Mouse (Mus musculus): ENCODE results near the gene Fgf22.

Gene Fgf22

DNA sequence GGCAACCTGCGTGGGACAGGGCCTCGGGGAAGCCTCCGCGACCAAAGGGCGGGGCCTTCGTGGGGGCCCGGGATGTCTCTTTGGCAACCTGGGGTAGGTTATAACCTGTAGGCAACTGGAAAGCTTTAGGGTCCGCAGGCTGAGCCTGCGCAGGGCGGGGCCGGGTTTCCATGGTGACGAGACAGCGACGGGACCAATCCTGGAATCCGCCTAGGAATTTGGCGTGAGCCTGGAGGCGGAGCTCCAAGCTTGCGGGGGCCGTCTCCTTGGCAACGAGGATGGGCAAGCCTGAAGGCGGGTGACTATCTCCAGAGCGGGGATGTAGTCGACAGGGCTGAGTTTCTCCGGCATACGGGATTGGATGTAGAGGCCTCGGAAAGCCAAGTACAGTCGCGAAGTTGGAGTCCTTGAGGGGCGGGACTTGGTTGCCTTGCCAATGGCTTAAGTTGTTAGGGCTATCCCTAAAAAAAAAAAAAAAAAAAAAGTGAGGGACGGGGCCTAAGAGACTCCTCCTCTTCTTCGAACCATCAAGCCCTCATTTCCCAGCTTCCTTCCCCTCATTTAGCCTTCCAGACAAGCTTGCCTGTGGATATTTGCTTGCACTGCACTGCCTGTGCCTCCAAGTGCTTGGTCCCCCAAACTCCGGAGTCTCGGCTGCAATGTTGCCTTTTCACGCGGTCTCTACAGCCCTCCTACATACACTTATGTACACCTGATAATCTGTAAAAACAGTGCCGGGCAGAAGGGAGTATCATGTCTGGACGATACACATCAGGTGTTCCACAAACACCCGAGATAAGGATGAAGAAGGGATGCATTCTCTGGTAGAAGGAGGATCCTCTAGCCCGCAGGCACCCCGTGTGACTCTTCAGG is 12.7 kb downstream of the Fgf22 start:
- DNase-seq (ENCODE audit: low spot score): peak; percentile 83

DNA sequence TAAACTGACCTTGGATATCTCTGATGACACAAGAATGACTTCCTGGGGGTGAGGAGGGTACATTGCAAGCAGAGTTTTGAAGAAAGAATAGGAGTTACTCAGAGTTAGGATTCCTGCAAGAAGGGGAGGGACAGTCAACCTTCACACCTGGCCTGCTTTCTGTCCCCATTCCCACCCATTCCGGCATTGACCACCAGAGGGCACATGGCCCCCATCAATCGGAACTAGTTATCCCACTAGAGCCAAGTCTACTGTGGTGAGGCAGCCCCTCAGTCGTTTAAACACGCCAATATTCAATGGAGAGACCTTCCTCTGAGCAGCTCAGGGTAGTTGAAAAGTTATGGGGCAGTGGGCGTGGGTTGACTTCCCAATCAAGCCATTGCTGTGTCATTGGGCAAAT is 13.5 kb downstream of the Fgf22 start:
- peak; percentile 57 for DNase-seq (ENCODE audit: low spot score)

DNA sequence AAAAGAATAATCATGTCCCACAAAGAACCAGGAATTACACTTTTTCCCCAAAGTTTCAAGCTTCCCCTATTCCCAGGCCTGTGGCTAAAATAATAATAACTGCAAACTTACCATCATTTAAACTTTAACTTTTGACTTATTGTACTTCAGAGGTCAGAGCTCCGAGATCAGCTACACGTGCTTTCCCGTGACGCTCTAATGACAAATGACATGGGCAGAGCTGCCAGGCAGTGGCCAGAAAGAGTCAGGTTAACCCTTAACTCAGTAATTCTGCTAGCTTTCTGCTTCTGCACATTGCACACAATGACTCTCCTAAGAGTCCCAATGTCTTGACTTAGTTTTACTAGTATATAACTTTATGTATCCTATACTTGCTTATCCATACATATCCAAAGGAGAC is 14.5 kb downstream of the Fgf22 start:
- DNase-seq (ENCODE audit: low spot score): no peak

DNA sequence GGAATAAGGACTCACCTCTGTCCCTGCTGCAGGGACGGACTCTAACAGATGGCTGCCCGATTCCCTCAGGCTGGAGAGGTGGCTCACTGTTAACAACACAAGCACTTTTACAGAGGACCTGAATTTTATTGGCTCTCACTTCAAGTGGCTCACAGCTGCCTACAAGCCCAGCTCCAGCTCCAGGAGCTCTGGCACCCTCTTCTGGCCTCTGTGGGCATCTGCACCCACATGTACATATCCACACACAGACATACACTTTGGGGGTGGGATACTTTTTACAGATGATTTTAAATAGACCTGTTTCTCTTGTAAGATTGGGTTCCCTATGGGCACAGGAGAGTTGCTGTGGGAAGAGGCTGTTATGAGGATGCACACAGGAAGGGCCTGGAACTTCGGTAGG is 17.4 kb downstream of the Fgf22 start:
- DNase-seq (ENCODE audit: low spot score): no peak

DNA sequence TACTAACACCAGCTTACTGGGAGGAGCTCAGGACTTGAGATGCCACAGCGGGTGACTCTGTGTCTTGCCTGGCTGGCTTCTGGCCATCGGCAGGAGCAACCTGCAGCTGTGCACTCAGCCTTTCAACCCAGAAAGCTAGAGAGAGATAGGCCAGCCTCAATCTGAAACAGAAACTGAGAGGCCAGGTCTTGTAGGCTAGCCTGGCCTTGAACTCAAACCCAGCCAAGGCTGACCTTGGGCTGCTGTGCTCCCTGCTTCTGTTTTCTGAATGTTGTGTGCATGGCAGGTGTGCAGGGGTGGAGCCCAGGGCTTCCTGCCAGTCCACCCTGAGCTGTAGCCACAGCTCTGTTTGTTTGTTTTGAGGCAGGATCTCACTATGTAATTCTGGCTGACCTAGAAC is 18.3 kb downstream of the Fgf22 start:
- DNase-seq (ENCODE audit: low spot score): no peak

DNA sequence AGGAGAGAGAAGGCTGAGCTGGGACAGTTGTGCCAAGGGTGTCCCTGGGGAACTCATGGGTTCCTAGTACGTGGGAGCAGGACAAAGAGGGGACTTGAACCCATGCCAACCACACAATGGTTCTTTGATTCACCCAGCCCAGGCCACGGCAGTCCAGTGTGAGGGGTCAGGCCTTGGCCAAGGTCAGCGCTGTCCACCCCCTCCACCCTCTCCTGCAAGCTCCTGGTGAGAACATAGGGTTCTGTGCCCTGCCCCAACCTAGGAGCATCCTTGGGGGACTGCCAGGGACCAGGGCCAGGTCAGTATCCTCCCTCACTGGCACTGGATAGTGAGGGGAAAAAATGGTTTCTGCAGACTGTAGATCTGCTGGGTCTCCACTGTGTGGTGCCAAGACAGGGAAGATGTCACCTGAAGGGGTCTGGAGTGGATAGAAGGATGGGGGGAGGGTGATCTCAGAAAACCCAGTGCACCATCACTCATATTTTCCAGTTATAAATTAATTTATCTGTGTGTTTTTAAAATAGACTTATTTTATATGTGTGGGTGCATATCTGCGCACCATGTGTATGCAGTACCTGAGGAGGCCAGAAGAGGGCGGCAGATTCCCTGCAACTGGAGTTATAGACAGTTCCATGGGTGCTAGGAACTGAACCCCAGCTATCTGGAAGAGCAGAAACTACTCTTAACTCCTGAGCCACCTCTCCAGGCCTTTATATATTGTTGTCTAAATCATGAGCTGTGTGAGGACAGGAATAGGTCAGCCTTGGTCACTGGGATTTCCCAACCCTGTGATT is 19.8 kb downstream of the Fgf22 start:
- no peak for DNase-seq (ENCODE audit: low spot score)

DNA sequence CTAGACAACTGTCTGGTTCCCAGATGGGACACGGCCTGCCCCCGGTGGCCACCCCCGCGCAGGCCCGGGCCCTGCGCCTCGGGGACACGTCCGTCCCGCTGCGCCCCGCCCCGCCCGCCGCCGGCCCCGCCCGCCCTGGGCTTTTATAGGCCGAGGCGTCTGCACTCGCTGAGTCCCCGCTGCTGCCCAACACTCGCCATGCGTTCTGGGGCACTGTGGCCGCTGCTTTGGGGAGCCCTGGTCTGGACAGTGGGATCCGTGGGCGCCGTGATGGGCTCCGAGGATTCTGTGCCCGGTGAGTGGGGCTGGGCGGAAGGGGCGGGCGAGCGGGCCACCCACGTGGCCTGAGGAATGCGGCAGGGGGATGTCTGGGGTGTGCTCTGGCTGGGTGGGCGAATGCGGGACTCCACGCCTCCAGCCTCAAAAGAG is 22.2 kb downstream of the Fgf22 start, which contains the start of gene Fstl3:
Gene Fstl3 (plus strand): TSS at position 170 of the 429 bp plus-strand sequence.
- DNase-seq (ENCODE audit: low spot score): no peak

DNA sequence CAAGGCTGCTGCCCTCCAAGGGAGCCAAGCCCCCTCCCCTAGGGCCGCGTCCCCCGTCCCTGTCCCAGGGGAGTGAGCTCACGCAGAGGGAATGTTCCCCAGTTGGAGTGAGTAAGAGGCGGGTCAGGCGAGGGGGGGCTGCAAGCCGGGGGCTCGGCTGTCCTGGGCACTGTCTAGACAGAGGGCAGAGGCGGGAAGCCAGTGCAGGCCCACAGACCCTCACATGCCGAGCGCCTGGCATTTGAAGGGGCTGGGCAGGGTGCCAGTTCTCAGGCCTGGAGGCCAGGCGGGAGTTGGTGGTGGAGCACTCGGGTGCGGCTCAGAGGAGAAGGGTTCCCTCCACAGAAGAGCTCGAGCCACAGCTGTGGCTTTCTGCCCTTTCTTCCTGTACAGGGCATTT is 23.1 kb downstream of the Fgf22 start:
- DNase-seq (ENCODE audit: low spot score): no peak

DNA sequence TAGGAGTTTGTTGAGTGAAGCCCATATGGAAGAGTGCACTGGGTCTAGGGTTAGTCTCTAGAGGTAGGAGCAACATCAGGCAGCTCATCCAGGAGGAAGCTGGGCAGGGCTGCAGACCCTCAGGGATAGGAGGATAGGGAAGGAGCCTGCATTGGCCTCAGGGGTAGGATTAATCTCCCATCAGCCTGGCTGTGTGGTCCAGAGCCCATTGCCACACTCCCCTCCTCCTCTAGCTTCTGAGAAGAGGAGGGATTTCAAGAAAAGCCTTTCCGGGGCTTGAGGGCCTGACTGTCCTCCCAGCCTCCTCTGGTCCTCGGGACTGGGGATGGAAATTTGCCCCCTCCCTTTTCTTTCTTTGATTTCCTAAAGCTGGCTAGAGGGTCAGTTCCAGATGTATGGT is 24.3 kb downstream of the Fgf22 start:
- no peak for DNase-seq (ENCODE audit: low spot score)

DNA sequence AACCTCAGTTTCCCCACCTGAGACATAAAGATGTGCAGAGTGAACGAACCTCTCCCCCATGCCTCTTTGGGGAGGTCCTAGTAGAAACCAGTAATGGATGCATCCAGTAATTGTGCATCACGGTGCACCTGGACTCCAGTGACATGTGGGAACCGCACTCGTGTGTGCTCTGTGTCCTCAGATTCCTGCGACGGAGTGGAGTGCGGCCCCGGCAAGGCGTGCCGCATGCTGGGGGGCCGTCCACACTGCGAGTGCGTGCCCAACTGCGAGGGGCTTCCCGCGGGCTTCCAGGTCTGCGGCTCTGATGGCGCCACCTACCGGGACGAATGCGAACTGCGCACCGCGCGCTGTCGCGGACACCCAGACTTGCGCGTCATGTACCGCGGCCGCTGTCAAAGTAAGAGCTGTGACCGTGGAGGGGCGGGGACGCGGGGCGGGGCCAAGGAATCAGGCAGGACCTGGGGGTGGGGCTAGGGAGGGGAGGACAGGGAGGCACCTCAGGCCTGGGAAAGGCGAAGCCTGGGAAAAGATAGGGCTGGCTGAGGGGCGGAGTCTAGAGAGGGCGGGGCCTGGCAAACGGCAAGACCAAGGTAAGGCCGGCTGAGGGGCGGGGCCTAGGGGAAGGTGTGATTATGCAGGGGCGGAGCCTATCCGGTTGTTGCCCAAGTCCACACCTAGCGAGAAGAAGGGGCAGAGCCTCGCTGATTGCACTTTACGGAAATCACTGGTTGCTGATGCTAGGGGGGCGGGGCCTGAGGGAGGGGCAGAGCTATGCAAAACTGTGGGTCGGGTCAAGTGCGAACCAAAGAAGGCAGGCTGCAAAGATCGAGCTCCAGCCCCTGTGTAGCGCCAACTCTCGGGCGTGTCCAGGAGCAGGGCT is 25.1 kb downstream of the Fgf22 start:
- DNase-seq (ENCODE audit: low spot score): peak; percentile 84

DNA sequence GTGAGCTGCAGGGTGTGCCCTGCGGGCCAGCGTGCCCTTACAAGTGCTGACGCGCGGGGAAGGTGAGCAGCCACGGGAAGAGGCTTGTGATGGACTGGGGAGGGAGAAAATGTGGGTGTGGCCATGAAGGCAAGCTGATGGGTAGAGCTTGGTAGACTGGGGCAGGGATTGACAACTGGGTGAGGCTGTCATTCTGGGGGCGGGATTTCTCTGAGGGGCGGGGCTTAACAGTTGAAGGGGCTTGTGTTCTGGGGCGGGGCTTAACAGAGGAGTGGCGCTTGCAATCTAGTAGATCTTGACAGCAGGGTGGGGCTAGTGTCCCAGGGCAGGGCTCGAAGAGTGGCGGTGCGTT is 25.8 kb downstream of the Fgf22 start:
- no peak for DNase-seq (ENCODE audit: low spot score)

DNA sequence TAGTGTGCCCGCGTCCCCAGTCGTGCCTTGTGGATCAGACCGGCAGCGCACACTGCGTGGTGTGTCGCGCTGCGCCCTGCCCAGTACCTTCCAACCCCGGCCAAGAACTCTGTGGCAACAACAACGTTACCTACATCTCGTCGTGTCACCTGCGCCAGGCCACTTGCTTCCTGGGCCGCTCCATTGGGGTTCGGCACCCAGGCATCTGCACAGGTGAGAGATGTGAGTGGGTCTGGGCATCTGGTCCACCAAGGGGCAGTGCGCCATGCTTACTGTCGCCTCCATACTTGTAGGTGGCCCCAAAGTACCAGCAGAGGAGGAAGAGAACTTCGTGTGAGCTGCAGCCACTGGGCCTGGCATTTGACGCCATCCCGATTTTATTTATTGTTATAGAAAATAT is 26.3 kb downstream of the Fgf22 start:
- no peak for DNase-seq (ENCODE audit: low spot score)

DNA sequence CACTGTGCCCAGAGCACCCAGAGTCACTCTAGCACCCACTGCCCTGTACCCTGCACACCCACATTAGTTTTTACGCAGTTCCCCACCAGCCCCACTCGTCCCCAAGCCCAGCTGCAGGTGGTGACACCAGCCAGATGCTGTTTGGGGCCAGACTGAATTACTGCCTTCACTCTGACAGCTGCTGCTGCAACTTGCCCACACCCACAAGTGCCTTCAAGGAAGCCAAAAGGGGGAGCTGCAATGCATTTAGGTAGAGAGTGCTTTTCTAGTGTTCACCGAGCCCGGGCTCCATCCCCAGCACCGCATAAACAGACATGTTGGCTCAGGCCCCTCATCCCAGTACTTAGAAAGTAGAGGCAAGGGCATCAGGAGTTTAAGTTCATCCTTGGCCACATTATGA is 27.1 kb downstream of the Fgf22 start:
- DNase-seq (ENCODE audit: low spot score): no peak

DNA sequence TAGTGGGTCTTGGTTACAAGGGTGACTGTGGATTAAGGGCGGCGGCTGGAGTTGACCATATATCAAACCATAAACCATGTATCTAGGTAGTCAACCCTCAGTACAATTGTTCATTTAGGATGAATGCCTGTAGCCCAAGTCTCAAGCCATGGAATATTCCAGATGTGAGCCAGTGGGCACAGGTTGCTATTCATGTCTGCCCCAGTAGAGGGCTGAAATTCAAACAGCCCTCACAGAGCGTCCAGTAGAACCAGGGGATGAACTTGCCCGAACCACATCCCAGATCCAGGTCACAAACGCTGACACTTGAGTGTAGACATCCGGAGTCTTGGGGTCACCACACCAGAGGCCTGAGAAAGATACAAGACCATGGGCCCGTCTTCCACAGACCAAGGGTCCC is 28.2 kb downstream of the Fgf22 start:
- no peak for DNase-seq (ENCODE audit: low spot score)

DNA sequence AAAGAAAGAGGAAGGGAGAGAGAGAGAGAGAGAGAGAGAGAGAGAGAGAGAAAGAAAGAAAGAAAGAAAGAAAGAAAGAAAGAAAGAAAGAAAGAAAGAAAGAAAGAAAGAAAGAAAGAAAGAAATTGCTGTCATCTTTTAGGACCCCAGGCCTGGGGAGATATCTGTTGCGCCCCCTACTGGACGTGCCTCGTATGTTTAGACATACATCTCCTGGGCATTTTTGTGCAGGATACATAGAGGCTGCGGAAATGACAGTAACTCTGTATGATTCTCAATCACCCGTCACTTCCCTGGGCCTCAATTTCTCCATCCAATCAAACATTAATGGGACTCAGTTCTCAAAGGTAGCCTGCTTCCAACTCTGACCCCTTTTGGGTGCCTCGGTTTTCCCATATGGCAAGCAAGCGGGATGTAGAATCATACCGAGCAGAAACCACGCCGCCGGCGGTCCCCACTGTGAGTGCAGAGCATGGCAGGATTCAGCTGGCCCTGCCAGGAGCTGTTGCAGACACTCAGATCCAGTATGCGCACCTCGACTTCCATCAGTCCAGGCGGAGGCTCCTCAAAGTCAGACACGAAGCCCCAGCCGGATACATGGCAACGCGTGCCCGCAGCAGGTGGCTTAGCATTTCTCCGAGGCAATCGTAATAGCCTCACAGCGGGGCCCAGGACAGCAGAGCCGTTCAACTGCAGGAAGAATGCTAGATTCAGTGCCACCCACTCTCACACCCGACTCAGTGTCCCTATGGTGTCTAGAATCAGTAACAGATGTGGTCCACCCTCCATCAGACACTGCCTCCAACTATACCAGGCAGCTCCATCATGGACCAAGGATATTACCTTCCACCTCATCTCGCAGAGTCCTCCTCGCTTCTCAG is 29.3 kb downstream of the Fgf22 start:
- no peak for DNase-seq (ENCODE audit: low spot score)

DNA sequence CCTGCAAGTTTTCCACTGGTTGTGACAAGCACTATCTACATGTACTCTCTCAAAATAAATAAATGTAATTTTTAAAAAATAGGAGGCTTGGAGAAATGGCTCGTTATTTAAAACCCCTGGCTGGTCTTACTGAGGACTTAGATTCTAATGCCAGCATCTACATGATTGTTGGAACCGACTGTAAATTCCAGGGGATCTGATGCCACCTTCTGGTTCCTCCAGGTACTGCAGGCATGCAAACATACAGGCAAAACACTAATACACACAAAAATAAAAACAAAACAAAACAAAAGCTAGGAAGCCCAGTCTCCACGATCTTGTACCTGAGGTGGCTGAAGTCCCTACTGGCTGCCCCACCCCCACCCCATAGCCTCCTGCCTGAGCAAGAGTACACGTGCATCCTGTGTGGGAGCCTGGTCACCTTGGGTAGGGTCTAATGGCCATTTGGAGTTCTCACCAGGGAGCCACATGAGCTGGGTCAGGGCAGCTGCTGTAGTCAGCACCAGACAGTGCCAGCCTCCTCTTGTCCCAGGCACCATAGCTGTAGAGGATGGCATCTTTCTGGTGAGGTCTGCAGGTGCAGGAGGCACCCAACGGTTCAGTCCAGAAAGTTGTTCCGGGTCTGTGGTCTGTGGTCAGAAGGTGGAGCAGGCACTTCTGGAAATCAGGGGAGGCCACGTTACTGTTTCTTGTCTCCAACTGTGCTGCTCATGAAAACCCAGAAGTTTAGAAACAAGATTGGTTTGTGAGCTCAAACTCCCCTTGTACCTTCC is 33.7 kb downstream of the Fgf22 start:
- peak; percentile 71 for DNase-seq (ENCODE audit: low spot score)

DNA sequence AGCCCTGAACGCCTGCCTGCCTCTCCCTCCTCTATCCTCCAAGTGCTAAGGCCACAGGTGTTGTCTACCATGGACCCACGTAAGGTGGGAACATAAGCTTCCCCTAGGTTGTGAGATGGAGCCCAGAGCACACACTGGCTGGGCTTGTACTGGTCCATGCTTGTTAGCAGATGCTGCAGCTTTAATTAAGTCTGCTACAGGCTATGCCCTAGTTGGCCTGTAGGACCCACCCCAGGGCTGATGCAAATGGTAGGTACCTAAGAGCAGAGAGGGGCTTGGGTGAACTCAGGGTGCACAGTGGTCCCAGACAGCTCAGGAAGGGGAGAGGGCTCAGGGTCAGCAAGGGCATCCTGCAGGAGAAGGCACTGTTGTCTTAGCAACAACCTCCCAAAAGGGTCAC is 34.7 kb downstream of the Fgf22 start:
- DNase-seq (ENCODE audit: low spot score): no peak

DNA sequence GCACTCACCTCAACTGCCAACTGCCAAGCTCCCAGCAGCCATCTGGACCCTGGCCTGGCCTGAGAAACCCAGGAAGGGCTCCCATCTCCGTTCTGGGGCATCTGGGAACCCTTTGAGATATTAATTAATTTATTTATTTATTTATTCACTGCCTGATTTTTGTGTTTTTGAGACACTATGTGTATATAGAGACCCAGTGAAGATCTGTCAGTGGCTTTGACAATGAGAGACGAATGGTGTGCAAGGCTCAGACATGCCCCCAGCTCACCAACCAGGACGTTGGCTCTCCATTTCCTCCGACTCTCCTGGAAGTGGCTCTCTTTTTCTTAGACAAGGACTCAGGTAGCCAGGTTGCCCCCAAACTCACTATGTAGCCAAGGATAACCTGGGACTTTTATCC is 36.0 kb downstream of the Fgf22 start, which contains the start of gene Prss57:
Gene Prss57 (minus strand): TSS at position 101 of the 400 bp plus-strand sequence.
- DNase-seq (ENCODE audit: low spot score): no peak

DNA sequence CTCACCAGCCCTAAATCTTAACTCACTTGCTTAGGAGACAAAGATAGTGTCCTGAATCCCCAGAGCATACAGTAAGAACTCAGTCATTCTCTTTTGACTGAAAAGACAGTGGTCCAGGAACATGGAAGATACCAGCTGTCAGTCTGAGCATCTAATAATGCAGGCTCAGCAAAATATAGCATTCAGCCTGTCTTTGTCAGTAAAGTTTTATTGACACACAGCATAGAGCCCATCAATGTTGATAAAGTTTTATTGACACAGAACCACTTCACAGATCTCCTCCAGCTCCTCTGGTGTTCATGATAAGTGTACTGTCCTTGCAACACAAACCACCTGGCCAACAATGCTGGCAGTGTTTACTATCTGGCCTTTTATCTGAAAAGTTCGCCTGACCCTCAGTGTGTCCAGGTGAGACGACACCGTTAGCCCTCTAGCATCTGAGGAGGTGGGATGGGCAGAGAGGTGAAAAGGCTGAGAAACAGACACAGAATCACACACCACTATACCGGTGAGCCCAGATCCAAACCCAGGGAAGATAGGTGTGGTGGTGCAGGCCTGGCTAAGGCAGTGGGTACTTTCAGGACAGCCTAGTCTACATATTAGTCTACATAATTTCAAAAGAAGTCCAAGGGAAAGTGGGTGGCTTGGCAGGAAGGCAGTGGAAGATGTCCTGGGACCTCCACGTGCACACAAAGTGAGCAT is 37.6 kb downstream of the Fgf22 start:
- DNase-seq (ENCODE audit: low spot score): no peak
